Mouse (Mus musculus) spleen, adult 12 weeks (tissue): Measurements from ENCODE around the gene St3gal2.
"Not testable (repeated sequence)": the region's sequence is repeated elsewhere in the genome, so short reads cannot be mapped to it uniquely, and the experiment has no call there.

Source experiments
- DNase-seq: peaks from one replicate; pipeline ENCODE4 v3.0.0; 2022; ENCODE audit warnings: low spot score

Gene St3gal2

DNA sequence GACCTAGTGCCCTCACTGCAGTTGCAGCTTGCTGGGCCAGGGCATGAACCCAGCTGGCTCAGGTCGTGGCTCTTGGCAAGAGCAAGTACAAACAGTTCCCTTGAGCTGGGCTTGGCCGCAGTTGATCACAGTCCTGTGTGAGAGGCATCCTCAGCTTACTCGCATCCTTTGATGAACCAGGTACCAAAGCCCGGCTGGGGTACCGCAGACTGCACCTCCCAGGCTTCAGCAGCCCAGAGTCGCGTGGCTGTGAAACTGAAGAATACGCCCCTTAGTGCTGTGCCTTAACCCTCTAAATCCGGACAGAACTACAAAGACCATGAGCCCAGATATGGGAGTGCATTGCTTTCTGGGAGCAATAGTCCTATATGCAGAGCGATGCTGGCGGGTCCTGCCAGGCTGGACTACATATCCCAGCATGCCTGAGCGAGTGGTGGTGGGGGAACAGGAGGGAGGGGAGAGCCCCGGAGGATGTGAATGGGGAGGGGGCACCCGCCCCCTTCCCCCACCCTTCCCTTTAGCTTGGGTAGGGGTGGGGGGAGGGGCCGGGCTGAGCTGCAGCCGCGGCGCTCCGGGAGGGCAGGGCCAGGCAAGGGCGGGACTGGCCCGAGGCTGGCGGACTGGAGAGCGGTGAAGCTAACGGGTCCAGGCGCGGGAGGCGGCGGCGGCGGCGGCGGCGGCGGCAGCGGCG is at the start of gene St3gal2:
TSS of gene St3gal2 (plus strand) at position 582 of the 691 bp plus-strand sequence.
- DNase-seq, result peak; percentile 75

DNA sequence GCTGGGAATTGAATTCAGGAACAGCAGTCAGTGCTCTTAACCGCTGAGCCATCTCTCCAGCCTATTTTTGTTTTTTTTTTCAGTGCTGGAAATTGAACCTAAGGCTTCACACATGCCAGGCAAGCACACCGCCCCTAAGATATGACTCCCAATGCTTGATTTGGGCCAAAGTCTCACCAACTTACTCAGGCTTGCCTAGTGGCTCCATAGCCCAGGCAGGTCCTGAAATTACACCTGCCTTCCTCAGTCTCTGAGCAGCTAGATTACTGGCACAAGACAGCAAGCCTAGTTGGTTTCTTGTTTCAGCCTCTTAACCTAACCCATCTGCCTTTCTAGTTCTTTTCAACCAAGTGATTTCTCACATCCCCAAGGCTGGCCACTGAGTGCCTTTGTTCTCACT is 49.2 kb upstream of the St3gal2 start:
- DNase-seq, result no peak

DNA sequence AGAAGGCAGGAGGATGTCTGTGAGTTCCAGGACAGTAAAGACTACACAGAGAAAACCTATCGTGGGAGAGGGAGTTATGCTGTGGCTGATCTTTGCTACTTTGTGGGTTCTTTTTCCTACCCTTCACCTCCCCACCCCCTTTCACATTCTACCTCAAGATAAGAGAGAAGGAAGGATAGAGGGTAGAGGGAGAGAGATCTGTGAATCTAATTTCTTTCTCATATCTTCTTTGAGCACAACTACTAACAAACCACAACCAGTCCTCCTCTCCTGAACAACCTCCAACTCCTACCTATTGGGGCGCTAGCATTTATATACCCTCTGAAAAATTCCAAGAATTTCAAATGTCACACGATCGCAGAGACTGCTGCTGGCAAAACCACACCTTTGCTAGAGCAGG is 41.9 kb upstream of the St3gal2 start:
- DNase-seq, result no peak

DNA sequence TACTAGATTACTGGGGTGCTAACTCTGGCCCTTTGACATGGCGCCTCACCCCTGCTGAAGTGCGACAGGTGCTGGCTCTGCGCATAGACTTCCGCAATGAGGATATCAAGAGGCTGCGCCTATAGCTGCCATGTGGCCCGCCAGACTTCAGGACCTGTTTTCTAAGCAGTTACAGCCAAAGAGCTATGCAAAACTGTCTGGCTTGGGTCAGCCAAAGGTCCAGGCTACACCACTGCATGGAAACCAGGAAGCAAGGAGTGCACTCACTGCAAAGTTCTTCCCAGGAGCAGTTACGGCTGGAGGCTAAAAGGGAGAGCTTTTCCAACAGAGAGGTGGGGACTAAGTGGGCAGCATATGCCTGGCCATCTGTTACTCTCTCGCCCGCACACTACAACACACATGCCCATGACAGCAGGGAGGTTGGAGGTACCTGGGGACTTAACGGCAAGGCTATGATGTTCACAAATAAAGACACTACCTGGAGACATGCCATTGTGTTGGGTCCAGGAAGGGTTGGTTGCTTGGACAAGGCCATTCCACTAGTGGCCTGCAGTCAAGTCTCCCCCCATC is 37.9 kb upstream of the St3gal2 start:
- no peak for DNase-seq

DNA sequence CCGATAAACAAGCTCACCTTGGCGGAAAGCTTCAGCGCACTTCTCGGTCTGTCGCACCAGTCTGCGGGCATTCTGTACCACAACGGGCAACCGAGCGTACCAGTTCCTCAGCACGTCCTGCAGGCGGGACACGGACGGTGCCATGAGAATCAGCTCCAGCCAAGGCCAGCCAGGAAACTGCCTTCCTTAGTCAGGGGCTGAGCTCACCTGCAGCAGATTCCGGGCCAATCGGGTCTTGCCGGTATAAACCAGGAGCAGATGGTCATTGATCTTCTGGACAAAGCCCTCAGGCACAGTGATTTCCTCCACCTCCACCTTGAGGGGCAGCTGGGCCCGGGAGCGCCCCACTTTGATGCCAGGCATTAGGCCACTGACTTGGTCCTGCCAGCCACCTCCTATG is 35.9 kb upstream of the St3gal2 start:
- no peak for DNase-seq

DNA sequence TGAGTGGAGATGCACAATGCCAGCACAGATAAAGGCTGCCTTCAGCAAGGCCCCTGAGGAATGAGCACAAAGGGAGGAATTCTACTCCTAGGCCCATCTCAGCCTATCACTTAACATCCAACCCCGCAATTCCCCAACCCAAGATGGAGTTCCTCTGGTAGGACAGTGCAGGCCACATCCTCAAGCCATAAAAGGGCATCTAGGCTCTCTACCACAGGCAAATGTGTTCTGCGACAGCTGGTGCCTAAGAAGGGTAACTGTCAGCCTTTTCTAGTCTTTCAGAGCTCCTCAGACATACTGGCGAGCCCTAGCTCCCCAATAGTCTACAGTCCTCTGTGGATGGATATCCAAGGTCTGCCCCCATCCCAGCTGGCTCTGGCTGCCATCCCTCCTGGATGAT is 33.1 kb upstream of the St3gal2 start:
- no peak for DNase-seq

DNA sequence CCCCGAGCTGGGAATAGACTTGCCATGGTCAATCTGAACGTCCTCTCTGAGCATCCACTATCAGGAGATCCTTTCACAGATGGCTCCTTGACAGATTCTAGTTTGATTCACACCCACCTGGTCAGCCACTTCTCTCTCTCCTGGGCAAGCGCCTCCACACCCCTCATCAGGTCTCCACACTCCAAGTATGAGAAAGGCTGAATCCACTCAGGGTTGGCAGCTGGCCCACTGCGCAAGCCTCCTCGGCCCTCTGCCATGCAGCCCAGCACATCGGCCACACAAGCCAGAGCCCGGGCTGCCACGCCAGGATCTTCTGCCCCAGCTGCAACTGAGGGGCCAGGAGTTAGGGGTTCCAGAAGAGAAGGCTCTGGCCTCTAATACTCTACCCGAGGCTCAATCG is 32.2 kb upstream of the St3gal2 start:
- DNase-seq, result no peak

DNA sequence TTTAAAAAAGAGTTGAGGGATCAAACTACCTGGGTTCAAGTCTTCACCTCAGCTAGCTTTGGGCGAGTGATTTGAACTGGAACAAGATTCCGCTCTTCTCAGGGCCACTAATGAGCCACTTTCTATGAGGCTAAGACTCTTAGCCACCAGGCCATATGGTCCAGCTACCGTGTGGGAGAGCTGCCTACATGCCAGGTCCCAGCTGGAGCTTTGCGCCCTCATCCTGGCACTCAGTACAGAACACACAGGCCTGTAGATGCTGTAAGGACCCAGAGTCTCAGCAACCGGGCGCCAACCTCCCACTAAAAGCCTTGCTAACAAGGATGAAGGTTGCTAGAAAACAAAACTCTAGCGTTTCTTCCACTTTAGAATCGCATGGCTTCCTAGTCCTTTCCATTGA is 31.3 kb upstream of the St3gal2 start:
- no peak for DNase-seq

DNA sequence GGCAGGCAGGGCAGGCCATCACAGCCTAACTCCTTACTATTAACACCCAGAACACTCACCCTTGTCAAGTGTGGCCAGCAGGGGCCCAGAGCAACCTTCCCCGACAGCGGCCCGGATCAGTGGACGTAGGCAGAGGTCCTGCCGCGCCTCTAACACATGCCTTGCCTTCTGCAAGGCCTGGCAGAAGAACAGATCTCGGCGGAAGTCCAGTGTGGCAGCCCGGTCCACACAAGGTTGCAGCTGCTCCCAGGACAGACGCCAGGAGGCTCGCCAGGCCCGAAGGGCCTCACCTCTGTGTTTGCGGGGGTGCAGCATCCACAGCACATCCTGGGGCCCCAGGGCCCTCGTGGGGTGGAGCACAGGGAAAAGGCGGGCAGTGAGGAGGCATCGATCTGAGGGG is 30.9 kb upstream of the St3gal2 start:
- DNase-seq, result no peak

DNA sequence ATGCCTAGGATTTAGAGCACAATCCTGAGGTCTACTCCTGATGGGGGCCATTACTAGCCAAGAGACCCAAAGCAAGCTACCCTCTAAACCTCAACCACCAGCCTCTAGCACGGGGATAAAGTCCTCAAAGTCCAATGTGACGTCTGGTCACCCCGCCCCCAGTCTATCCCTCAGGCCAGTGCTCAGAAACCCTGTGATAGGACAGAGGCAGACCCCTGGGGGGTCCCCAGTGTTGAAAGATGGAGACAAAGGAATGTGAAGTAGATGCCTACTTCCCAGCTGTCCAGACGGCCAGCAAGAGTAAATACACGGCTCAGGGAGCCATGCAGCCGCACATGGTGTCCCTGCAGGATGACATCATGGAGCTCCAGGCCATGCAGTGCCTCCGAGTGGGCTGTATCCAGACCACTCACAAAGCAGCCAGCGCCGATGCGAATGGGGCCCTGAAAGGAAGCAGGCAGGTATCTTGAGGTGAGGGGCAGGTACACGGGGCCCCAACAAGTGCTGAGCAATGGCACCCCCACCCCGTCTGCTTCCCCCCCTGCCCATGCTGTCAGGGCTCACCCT is 29.7 kb upstream of the St3gal2 start:
- no peak for DNase-seq

DNA sequence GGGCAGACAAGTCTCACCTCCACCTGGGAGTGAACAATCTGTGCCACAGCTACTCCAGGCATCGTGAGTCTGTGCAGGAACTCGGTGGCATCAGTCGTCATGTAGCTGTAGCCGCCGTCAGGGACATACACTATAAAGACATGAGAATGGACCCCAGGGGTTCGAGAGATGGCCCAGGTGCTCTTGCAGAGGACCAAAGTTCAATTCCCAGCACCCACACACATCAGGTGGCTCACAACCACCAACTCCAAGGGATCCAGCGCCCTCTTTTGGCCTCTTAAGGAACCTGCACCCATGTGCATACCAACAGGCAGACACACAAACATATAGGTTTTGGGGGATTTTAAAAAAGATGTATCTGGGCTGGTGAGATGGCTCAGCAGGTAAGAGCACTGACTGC is 27.7 kb upstream of the St3gal2 start:
- DNase-seq, result no peak

DNA sequence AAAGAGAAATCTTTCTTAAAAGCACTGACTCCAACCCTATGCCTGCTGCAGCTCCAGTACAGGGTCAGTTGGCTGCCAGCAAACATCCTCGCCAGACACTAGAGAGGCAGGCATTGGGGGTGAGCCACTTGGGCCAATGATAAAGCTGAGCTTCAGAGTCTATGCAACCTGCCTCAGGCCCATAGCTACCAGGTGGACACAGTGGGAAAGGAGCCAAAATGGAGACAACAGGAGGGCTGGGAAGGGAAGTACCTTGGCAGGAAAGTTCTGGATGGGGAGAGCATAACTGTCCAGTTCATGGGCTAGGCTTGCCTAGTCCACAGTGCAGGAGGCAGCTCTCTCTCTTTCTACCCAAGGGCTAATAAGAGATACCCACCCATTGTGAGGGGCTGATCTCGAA is 26.8 kb upstream of the St3gal2 start:
- no peak for DNase-seq

DNA sequence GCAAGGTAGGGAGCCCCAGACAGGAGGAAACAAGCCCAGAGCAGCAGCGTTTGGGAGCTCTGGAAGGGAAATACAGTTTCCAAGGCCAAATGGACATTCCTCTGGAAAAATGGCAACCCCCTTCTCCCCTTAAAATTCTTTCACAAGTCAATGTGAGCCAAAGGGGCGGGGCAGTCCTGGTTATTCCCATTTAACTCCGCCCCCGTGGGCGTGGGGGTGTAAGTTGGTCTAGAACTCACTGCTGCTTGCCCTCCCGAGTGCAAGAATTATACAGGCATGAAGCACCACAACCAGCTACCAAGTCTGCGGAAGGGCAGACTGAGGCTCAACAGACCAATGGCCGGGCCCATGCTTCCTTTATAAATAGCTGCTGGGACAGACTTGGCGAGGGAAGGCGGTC is 24.9 kb upstream of the St3gal2 start:
- no peak for DNase-seq

DNA sequence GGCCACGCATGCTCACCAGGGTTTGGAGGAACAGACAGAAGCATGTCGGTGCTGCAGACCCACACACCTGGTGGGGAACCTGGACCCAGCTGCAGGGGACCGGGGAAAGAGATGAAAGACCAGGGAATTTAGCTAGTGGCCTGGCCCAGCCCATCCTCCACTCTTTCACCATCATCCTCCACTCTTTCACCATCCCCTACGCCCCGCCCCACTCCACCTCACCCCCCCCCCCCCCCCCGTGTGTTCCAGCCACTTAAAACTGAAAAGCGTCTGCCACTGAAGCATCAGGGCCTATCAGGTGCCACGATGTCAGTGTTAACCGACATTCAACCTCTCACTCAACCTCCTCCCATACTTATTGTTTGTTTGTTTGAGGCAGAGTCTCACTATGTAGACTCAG is 24.5 kb upstream of the St3gal2 start:
- DNase-seq, result no peak

DNA sequence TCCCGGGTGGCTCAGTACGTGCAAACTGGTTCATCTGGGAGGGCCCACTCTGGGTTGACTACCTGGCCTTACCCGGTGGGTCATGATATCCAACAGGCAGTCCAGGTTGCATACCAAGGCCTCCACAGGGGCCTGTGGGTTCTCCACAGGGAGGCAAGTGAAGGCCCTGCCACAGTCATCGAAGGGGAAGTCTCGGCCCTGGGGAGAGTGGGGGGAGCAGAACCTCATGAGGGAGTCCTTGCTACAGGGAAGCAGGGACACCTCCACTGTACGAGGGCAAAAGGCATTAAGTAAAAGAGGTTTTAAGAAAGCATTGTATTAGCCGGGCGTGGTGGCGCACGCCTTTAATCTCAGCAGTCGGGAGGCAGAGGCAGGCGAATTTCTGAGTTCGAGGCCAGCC is 23.9 kb upstream of the St3gal2 start:
- no peak for DNase-seq

DNA sequence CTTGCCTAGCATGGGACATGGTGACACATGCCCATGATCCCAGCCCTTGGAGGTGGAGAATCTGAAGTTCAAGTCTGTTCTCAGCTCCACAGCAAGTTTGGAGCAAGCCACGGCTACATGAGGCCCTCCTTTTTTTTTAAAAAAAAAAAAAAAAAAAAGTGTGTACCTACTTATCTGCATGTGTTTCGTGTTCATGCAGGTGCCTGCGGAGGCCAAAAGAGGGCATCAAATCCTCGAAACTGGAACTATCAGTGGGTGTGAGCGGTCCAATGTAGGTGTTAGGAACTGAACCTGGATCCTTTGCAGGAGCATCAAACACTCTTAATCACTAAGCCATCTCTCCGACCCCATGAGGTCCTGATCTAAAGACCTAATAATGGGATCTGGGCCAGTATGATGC is 22.2 kb upstream of the St3gal2 start:
- no peak for DNase-seq

DNA sequence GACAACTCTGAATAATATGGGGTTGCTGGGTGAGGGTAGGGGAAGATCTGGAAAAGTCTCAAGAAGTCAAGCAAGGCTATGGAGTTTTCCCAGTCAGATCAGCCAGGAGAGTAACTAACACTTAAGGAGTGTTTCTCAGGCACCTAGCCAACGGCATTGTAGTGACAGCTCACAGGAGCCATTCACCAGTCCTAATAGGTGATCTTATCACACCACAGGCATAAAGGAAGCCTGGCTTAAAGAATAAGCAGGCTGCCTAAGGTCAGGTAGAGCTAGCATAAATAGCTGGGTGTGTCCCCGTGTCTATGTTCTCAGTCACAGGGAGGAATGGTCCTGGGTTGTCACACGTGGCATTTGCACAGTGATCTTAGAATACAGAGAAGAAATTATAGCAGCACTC is 18.7 kb upstream of the St3gal2 start:
- DNase-seq, result no peak

DNA sequence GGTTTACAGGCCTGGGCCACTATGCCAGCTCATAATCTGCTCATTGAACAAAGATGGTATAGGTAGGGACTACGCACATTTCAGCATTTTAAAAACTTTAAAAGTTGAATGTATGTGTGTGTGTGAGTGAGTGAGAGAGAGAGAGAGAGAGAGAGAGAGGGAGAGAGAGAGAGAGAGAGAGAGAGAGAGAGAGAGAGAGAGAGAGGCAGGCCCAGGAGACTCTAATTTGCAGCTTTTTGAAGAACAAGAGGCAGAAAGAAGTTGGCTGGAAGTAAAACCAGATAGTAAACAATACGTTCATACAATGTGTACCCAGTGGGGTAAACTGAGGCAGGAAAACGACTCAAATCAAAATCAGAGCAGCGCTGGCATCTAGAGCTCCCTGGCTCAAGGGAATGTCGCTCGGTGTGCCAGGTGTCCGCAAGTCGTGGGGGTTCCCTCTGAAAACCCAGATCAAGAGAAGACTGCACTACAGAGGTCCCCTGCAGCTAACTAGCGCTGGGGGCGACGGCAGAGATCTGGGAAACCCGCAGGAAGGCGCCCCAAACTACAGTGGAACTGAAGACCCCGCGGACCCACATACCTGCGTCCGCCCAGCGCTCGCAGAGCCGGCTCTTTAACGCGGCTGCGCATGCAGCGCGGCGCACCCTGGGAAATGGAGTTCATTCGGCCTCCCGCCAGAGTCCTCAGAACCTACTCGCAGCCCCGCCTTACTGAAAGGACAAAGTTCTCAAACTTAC is 17.7 kb upstream of the St3gal2 start, which contains the start of gene Fuk:
TSS of gene Fuk (minus strand) at position 650 of the 740 bp plus-strand sequence.
- peak; percentile 67 for DNase-seq

DNA sequence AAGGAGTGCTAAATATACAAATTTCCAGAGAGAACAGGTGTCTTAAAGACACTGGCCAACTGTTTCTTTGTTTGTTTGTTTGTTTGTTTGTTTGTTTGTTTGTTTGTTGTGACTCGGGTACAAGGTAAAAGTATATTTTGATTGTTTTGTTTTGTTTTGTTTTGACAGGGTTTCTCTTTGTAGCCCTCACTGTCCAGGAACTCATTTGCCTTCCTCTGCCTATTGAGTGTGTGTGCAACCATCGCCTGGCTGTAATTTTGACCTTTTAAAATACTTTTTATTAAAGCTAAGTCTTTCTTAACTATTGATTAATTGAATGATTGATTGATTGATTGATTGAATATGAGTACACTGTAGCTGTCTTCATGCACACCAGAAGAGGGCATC is 17.1 kb upstream of the St3gal2 start:
- no peak for DNase-seq

DNA sequence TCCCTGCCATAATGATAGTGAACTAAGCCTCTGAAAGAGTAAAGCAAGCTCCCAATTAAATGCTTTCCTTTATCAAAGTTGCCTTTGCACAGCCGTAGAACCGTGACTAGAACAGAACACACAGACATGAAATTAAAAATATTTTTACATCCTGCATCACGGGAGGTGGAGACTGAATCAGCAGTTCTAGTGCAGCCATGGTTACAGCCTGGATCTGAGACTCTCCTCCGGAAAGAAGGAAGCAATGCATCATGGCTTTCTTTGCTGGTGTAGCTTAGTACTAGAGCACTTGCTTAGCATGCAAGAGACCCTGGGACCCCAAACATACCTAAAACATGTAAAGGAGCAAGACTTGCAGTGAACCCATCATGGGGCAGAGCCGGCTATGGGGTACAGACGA is 14.3 kb upstream of the St3gal2 start:
- DNase-seq, result no peak

DNA sequence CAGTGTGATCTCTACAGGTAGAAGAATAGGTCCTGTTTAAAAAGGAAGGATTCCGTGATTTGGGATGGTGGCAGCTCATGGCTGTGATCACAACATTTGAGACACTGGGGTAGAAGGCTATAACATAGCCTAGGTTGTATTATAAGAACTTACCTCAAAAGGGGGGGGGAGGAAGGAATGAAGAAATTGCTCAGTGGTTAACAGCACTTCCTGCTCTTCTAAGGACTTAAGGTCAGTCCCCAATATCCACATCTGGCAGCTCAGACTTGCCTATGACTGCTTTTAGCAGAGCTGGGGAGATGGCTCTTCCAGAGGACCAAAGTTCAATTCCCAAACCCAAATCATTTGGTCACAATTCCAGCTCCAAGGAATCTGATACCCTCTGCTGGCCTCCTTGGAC is 13.0 kb upstream of the St3gal2 start:
- no peak for DNase-seq

DNA sequence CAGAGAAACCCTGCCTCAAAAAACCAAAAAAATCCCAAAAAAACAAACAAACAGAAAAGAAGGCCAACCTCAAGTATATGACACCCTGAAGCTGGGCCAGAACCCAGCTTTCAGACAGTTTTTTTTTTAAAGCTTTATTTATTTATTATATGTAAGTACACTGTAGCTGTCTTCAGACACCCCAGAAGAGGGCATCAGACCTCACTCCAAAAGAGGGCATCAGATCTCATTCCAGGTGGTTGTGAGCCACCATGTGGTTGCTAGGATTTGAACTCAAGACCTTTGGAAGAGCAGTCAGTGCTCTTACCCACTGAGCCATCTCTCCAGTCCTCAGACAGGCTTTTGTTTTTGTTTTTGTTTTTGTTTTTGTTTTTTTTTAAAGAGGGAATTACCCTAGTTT is 9.9 kb upstream of the St3gal2 start:
- DNase-seq, result not testable (repeated sequence)
